Mouse (Mus musculus): ENCODE data around the gene Tm4sf1.

The Tm4sf1 gene

GRCm38 (mm10) chr3:57301921-57302539, at the start of gene Tm4sf1:
Tm4sf1 (minus strand) TSS chr3:57301988.
- DNase-seq (ENCODE audit: low spot score) = no peak

- no peak for DNase-seq (ENCODE audit: low spot score)
These were observed 43.0 kb upstream of the Tm4sf1 start for GRCm38 (mm10) chr3:57344811-57345210.

GRCm38 (mm10) chr3:57343837-57344607, 42.2 kb upstream of the Tm4sf1 start:
- no peak for DNase-seq (ENCODE audit: low spot score)

DNA sequence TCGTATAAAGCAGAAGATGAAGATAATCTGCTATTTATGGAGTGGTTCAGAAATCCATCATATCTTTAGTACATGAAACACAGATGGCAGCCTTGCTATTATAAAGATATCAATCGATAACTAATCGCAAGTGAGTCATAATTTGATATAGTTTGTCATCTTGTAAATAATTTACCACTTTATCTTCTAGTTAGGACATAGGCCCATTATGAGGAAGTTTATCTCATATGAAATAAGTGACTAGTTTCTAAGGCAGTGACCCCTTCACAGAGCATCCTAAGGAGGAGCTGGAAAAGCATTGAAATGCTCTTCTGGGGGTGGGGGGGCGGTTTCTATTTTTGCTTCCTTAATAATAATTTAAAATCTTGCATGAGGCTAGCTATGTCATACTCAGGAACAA, 41.2 kb upstream of the Tm4sf1 start:
- no peak for DNase-seq (ENCODE audit: low spot score)

- DNase-seq (ENCODE audit: low spot score) = no peak
These were observed 39.5 kb upstream of the Tm4sf1 start for GRCm38 (mm10) chr3:57341321-57341720.

DNA sequence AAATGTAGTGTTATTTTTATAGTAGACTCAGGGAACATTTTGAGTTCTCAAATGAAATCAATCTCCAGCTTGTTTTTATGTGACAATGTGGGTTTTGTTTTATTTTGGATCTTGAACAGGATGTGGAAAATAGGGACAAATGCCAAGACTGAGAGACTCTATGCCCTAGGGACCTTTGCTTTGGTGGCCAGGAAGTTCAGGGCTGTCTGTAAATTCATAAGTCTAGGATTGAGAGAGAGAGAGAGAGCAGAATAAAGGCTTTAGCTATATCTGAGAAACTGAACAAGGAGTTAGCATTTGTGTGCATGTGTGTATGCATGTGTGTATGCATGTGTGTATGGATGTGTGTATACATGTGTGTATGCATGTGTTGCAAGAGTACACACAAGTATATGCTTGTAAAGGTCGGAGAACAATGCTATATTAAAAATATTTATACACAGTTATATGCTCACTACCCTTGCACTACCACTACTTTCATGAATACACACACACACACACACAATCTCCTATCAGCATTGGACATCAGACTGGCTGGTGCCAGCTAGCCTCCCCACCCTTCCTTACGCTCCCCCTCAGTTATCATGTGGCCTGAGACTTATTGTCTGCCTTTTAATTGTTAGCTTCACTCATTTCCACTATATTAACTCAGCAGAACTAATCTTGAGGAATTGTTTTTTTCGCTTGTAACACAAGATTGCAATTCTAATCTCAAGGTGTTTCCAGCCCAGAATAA, 33.5 kb upstream of the Tm4sf1 start:
- no peak for DNase-seq (ENCODE audit: low spot score)

DNA sequence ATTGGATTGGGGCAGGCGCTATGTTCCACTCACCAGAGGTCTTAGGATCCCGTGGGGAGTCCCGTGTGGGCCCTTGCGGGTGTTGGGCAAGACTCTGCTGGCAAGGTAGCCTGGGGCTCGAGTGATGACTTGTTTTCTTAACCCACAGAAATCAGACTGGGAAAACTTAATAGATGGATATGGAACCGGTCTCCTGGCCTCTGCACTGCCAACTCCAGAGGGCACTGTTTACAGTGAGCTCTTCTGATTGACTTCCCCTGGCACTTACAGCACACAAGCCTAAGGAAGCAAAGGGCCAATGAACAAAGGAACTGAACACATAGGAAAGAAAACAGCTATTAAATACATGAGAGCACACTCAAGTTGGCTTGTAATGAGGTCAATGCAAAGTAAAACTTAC, 26.2 kb upstream of the Tm4sf1 start:
- no peak for DNase-seq (ENCODE audit: low spot score)

DNA sequence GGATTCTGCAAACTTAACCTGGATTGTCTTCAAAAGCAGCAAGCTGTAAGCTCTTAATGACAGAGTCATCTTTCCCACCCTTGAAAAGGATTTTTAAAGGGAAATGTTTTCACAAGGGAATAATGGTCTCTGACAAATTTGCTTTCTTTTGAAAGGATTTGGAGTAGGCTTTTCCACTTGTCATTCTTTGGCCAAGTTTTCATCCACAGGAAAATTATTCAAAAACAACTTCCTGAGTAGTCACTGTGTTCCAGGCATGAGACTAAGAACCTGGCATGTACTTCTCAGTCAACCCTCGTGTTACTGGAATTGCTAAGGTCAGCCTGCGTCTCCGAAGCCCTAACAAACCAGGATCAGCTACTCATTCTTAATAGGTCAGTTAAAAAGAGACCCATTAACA, 5.3 kb upstream of the Tm4sf1 start:
- DNase-seq (ENCODE audit: low spot score) = no peak

GRCm38 (mm10) chr3:57305564-57305963, 3.8 kb upstream of the Tm4sf1 start:
- no peak for DNase-seq (ENCODE audit: low spot score)

DNA sequence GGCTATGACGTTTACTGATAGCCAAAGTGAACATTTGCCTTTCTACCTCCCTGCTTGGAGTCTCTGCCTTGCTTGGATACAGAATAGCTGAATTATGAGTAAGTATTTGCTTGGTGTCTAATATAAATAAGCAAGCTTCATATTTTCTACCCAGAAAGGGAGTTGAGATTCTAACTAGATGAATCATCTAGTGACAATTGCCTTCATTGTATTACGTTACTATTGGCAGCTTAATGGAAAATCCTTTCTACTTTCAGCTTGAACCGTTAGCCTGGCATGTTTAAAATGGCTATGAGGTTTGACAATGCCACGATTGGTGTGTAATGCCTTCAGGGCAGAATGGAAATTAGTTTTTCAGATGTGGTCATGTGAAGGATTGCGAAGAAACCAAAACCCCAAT, 2.7 kb upstream of the Tm4sf1 start:
- no peak for DNase-seq (ENCODE audit: low spot score)

DNA sequence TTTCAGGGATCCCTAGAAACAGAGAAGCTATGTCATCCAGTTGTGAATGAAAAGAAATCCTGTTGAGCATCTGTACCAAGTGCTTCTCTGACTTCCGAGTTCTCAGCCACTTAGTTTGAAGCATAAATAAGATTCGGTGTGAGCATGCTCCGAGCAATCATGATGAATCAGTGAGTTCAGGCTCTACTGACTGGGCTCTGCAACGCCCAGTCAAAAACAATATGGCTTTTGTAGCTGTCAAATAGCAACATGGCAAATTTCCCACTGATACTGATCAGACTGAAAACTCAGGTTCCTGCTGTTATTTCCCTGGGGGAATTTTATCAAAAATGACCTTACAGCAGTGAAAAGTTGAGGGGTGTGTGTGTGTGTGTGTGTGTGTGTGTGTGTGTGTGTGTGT, 2.3 kb upstream of the Tm4sf1 start:
- no peak for DNase-seq (ENCODE audit: low spot score)

DNA sequence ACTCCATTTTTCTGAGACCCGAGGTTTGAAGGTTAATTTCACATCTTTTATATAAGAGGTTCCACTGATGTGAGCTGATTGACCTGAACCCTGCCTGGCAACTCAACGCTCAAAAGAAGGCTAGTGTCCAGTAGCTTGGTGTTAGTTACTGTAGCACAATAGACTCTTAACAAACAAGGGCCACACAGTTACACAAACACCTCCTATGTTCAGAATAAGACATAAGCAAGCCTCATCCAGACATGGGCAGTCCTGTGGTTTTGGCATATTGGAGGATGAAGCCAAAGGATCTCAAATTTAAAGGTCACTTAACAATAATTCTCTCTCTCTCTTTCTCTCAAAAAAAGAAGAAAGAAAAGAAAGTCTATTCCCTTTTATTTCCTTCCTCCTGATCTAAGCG, 1.7 kb upstream of the Tm4sf1 start:
- DNase-seq (ENCODE audit: low spot score) = no peak

DNA sequence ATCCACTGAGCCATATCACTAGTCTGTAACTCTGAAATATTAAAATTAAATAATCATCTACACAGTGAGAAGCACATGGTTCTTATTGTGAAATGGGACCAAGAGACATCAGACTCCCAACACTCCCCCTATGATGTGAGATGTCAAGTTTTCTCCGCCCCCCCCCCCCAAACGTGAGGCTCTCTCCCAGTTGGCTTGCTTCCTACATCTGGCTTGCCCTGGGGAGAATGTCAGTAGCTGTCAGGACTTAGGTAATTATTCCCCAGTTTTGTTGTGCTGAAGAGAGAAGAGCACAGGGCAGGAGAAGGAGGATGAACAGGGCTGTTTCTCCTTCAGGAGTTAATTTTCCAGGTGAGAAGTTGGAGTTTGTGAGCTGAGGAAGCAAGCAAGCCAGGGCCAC, 1.1 kb upstream of the Tm4sf1 start:
- DNase-seq (ENCODE audit: low spot score) = no peak

GRCm38 (mm10) chr3:57301366-57301765, 422 bp downstream of the Tm4sf1 start:
- DNase-seq (ENCODE audit: low spot score) = no peak

GRCm38 (mm10) chr3:57297991-57298390, 3.8 kb downstream of the Tm4sf1 start:
- DNase-seq (ENCODE audit: low spot score) = no peak

DNA sequence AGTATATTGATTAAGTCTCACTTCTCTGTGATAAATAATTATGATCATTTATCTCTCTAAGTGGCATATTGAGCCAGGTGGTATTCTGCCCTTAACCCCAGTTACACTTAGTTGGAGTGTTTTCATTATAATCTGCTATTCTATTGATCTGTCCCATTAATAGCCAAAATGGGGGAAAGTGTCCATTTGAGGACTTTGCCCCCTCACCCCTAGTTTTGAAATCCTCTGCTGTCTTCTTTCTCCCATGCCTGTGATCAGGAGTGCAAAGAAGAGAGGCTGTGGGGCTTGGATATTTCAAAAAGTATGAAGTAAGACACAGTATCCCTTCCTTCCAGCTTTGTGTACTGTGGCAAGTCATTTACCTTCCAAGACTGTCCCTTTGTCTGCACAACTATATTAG, 5.2 kb downstream of the Tm4sf1 start:
- DNase-seq (ENCODE audit: low spot score) = no peak

DNA sequence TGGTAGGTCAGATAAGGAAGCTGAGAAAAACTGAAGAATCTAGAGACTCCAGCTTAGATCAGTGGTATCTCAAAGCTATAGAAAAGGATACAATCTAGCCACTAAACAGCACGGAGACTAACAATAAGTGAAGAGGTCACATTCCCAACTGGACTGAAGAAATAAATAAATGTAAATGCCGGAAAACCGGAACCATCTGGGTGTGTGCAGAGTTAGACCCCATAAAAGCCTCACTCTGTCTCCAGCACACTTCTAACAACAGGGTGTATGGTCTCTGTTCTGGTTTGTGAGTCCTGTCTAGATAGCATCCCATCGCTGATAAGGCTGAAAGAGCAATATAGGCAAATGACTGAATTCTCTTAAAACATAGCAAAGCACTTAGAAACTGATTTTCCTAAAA, 6.2 kb downstream of the Tm4sf1 start:
- DNase-seq (ENCODE audit: low spot score) = no peak

DNA sequence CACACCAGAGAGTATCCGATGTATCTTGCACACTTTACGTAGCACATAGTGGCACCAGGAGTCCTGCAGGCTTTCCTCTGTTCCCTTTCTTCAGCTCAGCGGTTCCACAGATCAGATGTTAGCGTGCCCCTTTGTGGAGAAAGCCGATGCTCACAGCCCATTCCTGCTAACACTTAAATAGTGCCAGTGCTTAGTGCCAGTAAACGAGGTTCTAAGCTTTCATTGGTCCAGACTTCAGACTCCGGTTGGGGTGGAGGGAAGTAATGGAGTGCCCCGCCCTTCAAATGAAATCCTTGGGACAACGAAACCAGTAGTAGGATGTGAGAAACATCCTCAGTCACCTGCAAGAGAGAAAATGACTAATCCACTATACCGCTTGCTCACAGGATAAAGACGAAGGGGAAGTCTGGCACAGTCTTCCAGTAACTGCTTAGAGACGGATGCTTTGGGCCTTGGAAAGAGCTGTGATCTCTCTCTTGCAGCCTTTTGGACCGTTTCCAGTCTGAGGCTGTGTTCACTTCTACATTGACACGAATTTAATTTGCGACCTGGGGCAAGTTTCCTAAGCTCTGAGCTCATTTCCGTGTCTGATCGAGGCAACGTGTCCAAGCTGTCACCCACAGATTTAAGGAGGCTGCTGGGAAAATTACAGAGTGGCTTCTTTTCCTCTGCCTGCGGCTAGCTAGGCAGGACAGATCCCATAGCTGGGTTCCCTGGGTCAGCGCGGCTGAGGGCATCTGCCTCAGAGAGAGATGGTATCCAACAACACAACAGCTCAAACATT, 6.9 kb downstream of the Tm4sf1 start:
- peak; percentile 14 for DNase-seq (ENCODE audit: low spot score)

- no peak for DNase-seq (ENCODE audit: low spot score)
These were observed 7.9 kb downstream of the Tm4sf1 start for GRCm38 (mm10) chr3:57293925-57294324.

- DNase-seq (ENCODE audit: low spot score) = no peak
These were observed 9.0 kb downstream of the Tm4sf1 start for GRCm38 (mm10) chr3:57292826-57293225.

GRCm38 (mm10) chr3:57288944-57289491, 12.8 kb downstream of the Tm4sf1 start:
- no peak for DNase-seq (ENCODE audit: low spot score)
